Mouse (Mus musculus) embryonic fibroblast, embryonic 13.5 days (primary cell): ENCODE results near the gene Fli1.
A peak's percentile ranks its signal among the peaks of the same experiment; 100 is the strongest.

Experiments used
- CTCF ChIP-seq: IDR thresholded peaks from 2 replicates; pipeline ENCODE4 v1.5.1; 2011; ENCODE audit warnings: mild to moderate bottlenecking, control low read depth, low read length, moderate library complexity, borderline replicate concordance; ENCODE audit not compliant: insufficient read depth
- POLR2A ChIP-seq: IDR thresholded peaks from 2 replicates; pipeline ENCODE4 v1.6.1; 2011; ENCODE audit warnings: low read depth, mild to moderate bottlenecking, control low read depth, low read length, moderate library complexity

- TF ChIP-seq CTCF (peak; percentile 88; the same call in 1 of the 2 replicates), POLR2A (no peak)
Measured at GRCm38 (mm10) chr9:32589900-32590299, 47.2 kb upstream of the Fli1 start.
